Mouse (Mus musculus) limb, embryonic 15.5 days (tissue): ENCODE data around the gene Havcr1. TPM values are rescaled to one million over a fixed set of nuclear protein-coding genes. Genes with fewer than 3 reads are reported as not detected.

Source experiments
- polyA plus RNA-seq: library from polyadenylated mRNA; unstranded; fragments of >200 nt; fragmentation: Nextera tagmentation; extraction: Ambion mirVana; gene quantifications from 2 replicates; pipeline ENCODE4 v1.2.1, GENCODE M21; 2015

Gene Havcr1
- polyA plus RNA-seq, 1 experiment from 2014 or later: 0.78 TPM

Other genes with a start within 250 kb of the Havcr1 start
- gene Gm12169, start 210.9 kb upstream of the Havcr1 start, polyA plus RNA-seq: not detected in 2 replicates
- gene BC053393, start 163.5 kb upstream of the Havcr1 start, polyA plus RNA-seq: 0.09 TPM in 1 of 2 replicates, not detected in the other
- gene Dppa1, start 105.8 kb upstream of the Havcr1 start, polyA plus RNA-seq: not detected in 2 replicates
- 0.14 TPM in 1 of 2 replicates, not detected in the other for gene Timd2, start 28.0 kb upstream of the Havcr1 start, polyA plus RNA-seq
- gene Timd4, start 75.7 kb downstream of the Havcr1 start, polyA plus RNA-seq: 0.17 and 0.22 TPM in 2 replicates